Mouse (Mus musculus) ES-E14 (cell line): ENCODE results near the gene Myo6.

Source experiments
- CHD2 ChIP-seq: IDR thresholded peaks from 2 replicates; pipeline ENCODE4 v1.6.1; 2014; ENCODE audit warnings: mild to moderate bottlenecking, low read depth, low read length, inconsistent platforms
- MAFK ChIP-seq: IDR thresholded peaks from 2 replicates; pipeline ENCODE4 v1.6.1; 2014; ENCODE audit warnings: mild to moderate bottlenecking, low read depth, low read length, inconsistent platforms; ENCODE audit not compliant: insufficient read depth
- ZC3H11A ChIP-seq: IDR thresholded peaks from 2 replicates; pipeline ENCODE4 v1.6.1; 2012; ENCODE audit warnings: low read depth, mild to moderate bottlenecking, inconsistent platforms, low read length, borderline replicate concordance
- ZNF384 ChIP-seq: IDR thresholded peaks from 2 replicates; pipeline ENCODE4 v1.6.1; 2012; ENCODE audit warnings: low read depth, low read length, inconsistent platforms

DNA sequence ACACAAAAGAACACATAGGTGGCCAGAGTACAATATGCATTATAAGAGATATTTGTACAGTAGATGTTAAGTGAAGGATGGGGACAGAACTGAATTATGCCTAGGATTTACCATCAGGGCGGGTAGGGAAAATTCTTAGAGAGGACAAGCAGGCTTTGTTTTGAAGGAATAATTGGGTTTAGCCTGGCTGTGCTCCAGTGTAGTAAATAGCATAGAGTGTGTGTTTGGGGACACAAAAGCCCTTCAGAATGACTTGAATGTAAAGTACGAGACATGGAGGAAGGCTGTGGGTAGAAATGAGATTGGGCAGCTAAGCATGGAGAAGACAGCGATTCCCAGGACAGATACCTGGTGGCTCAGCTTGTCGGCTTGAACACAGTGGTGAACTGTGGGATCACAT lies 3.4 kb upstream of the Myo6 start:
- TF ChIP-seq ZC3H11A (no peak), ZNF384 (no peak), MAFK (no peak), CHD2 (no peak)
